Mouse (Mus musculus): ENCODE data around the gene Scai.

- no peak for TF ChIP-seq CTCF (conservative IDR thresholded peaks at IDR 0.05; ENCODE audit: low read length)
- no peak for TF ChIP-seq NANOG (IDR thresholded peaks at IDR 0.05; ENCODE audit: borderline replicate concordance, low read length)
Observed at GRCm38 (mm10) chr2:39140586-39141455, 49.7 kb downstream of the Scai start.
